Mouse (Mus musculus) CD4-positive, CD25-positive, alpha-beta regulatory T cell, adult 9 weeks (primary cell): Measurements from ENCODE around the gene Nxpe5. TPM values are rescaled to one million over a fixed set of nuclear protein-coding genes. Genes with fewer than 3 reads are reported as not detected.

Experiments used
- polyA plus RNA-seq: library from polyadenylated mRNA; unstranded; fragments of 100-300 nt; shearing (Covaris generic); gene quantifications from one replicate; pipeline ENCODE4 v1.2.1, GENCODE M21; 2017

The Nxpe5 gene
- polyA plus RNA-seq, result not detected

GRCm38 (mm10) chr5:138225700-138226099 lies at the start of gene Nxpe5:
Gene Nxpe5 (plus strand): TSS chr5:138225898.

GRCm38 (mm10) chr5:138186950-138187638 lies 38.6 kb upstream of the Nxpe5 start, which contains the start of the genes Taf6 and Cnpy4:
Gene Taf6 (minus strand): TSS chr5:138187451.
Gene Cnpy4 (plus strand): TSS chr5:138187485.

GRCm38 (mm10) chr5:138193771-138194727 lies 31.6 kb upstream of the Nxpe5 start, which contains the start of gene Mblac1:
Gene Mblac1 (plus strand): TSS chr5:138194314.

GRCm38 (mm10) chr5:138255353-138256093 lies 29.8 kb downstream of the Nxpe5 start, which contains the start of gene Lamtor4:
Gene Lamtor4 (plus strand): TSS chr5:138255482.

GRCm38 (mm10) chr5:138263260-138264206 lies 37.8 kb downstream of the Nxpe5 start, which contains the start of gene BC037034:
Gene BC037034 (minus strand): TSS chr5:138264033.

GRCm38 (mm10) chr5:138272409-138272923 lies 46.8 kb downstream of the Nxpe5 start, which contains the start of gene Gal3st4:
Gene Gal3st4 (minus strand): TSS chr5:138272840.

GRCm38 (mm10) chr5:138279585-138280424 lies 54.1 kb downstream of the Nxpe5 start, which contains the start of the genes Gm43720, Gpc2 and Stag3:
Gene Gm43720 (minus strand): TSS chr5:138279958.
Gene Gpc2 (minus strand): TSS chr5:138280005.
Gene Stag3 (plus strand): TSS chr5:138280240.

Other genes with a start within 250 kb of the Nxpe5 start
- not detected for gene Azgp1, start 244.4 kb upstream of the Nxpe5 start, polyA plus RNA-seq
- gene Smok3a, start 204.6 kb upstream of the Nxpe5 start, polyA plus RNA-seq, result not detected
- gene Smok3b, start 204.5 kb upstream of the Nxpe5 start, polyA plus RNA-seq, result not detected
- not detected for gene Smok3c, start 172.7 kb upstream of the Nxpe5 start, polyA plus RNA-seq
- 24.7 TPM for gene Zkscan1, start 140.8 kb upstream of the Nxpe5 start, polyA plus RNA-seq
- gene Zscan21, start 109.0 kb upstream of the Nxpe5 start, polyA plus RNA-seq, result 32.2 TPM
- 24.1 TPM for gene Zfp113, start 70.2 kb upstream of the Nxpe5 start, polyA plus RNA-seq
- 241 TPM for gene Cops6, start 64.8 kb upstream of the Nxpe5 start, polyA plus RNA-seq
- 10.2 TPM for gene Ap4m1, start 53.9 kb upstream of the Nxpe5 start, polyA plus RNA-seq
- gene Mcm7, start 53.5 kb upstream of the Nxpe5 start, polyA plus RNA-seq, result 89.5 TPM
- 55.2 TPM for gene Taf6, start 38.4 kb upstream of the Nxpe5 start, polyA plus RNA-seq
- gene Cnpy4, start 38.4 kb upstream of the Nxpe5 start, polyA plus RNA-seq, result 20.6 TPM
- gene Mblac1, start 31.6 kb upstream of the Nxpe5 start, polyA plus RNA-seq, result 0.35 TPM
- gene Lamtor4, start 29.6 kb downstream of the Nxpe5 start, polyA plus RNA-seq, result 121 TPM
- gene BC037034, start 38.1 kb downstream of the Nxpe5 start, polyA plus RNA-seq, result 8.7 TPM
- gene Gal3st4, start 46.9 kb downstream of the Nxpe5 start, polyA plus RNA-seq, result 0.92 TPM
- gene Gm43720, start 54.1 kb downstream of the Nxpe5 start, polyA plus RNA-seq, result not detected
- gene Gpc2, start 54.1 kb downstream of the Nxpe5 start, polyA plus RNA-seq, result 3.0 TPM
- 1.1 TPM for gene Stag3, start 54.3 kb downstream of the Nxpe5 start, polyA plus RNA-seq
- gene Pvrig, start 116.1 kb downstream of the Nxpe5 start, polyA plus RNA-seq, result 15.3 TPM
- 30.2 TPM for gene Zfp157, start 215.6 kb downstream of the Nxpe5 start, polyA plus RNA-seq